Mouse (Mus musculus): ENCODE data around the gene Rtraf. TPM values are rescaled to one million over a fixed set of nuclear protein-coding genes. Genes with fewer than 3 reads are reported as not detected.

Gene Rtraf
- 332 TPM for polyA plus RNA-seq (2014; fragmentation: Illumina TruSeq; extraction: RNeasy Lipid Tissue Mini Kit (QIAGEN cat#74804))

GRCm38 (mm10) chr14:19823321-19824142, at the start of gene Rtraf:
Rtraf (minus strand) TSS chr14:19823824.

Other genes starting within 250 kb of the Rtraf start
- 4.0 TPM for gene Gm2237, start 238.7 kb downstream of the Rtraf start, polyA plus RNA-seq (2014; fragmentation: Illumina TruSeq; extraction: RNeasy Lipid Tissue Mini Kit (QIAGEN cat#74804))
- gene Gm5458, start 221.2 kb downstream of the Rtraf start, polyA plus RNA-seq (2014; fragmentation: Illumina TruSeq; extraction: RNeasy Lipid Tissue Mini Kit (QIAGEN cat#74804)) = not detected
- 28.5 TPM for gene Nid2, start 72.6 kb downstream of the Rtraf start, polyA plus RNA-seq (2014; fragmentation: Illumina TruSeq; extraction: RNeasy Lipid Tissue Mini Kit (QIAGEN cat#74804))
- 60.5 TPM for gene Gng2, start 153.8 kb upstream of the Rtraf start, polyA plus RNA-seq (2014; fragmentation: Illumina TruSeq; extraction: RNeasy Lipid Tissue Mini Kit (QIAGEN cat#74804))